10 mouse cellular contexts compared by ENCODE assay signal in genomic region chr1:131074524-131074938, GRCm38 (mm10). TPM values are rescaled to one million over a fixed set of nuclear protein-coding genes. Genes with fewer than 3 reads are reported as not detected.
A peak's percentile ranks its signal among the peaks of the same experiment; 100 is the strongest.
DNase-seq lines count a peak whose midpoint lies in the region; ATAC-seq and TF ChIP-seq lines count a peak whose summit lies in the region.
"Had no signal": no experiment of that assay in that cellular context is flagged by ENCODE, and none has a peak within 500 bp of the region (broad histone marks: within the 10 kb centered on the region; RNA-seq: fewer than 3 reads in every experiment).

No protein-coding gene starts in this region.

- H3K4me1 ChIP-seq in stomach, embryonic 14.5 days (ENCODE audit: control insufficient read depth, insufficient read depth, low read length), result peaks cover 43% of the 10 kb centered on the region
- H3K4me1 ChIP-seq in stomach, postnatal 0 days (replicated peaks; ENCODE audit: control insufficient read depth, insufficient read depth), result peaks cover 8% of the 10 kb centered on the region; the same call in 1 of the 2 replicates
- H3K4me1 ChIP-seq in liver, embryonic 12.5 days, result peaks cover 80% of the 10 kb centered on the region

- no peaks in the 10 kb centered on the region for H3K9me3 ChIP-seq in stomach, embryonic 14.5 days (ENCODE audit: control insufficient read depth, low read depth, low read length)
- H3K9me3 ChIP-seq in stomach, postnatal 0 days (ENCODE audit: control insufficient read depth, low read length), result no peaks in the 10 kb centered on the region
- H3K9me3 ChIP-seq in liver, embryonic 12.5 days (replicated peaks), result no peaks in the 10 kb centered on the region

- 56% methylated on average over 8 of the region's 8 CpGs for WGBS in stomach, embryonic 14.5 days
- WGBS in stomach, postnatal 0 days, result 54% methylated on average over 8 of the region's 8 CpGs
- 31% methylated on average over 8 of the region's 8 CpGs for WGBS in liver, embryonic 12.5 days (ENCODE audit: insufficient replicate concordance)

- DNase-seq in adrenal gland, postnatal 14 days, result peak; percentile 52
- no peak for DNase-seq in adrenal gland, adult 8-10 months
- DNase-seq in stomach, postnatal 0 days (ENCODE audit: low spot score), result no peak
- peak; percentile 90 for DNase-seq in telencephalon, adult 2 months (ENCODE audit: low read depth, low spot score)
- no peak for DNase-seq in cerebellum, adult 9-10 months
- DNase-seq in gastrocnemius, adult 18-20 months (ENCODE audit: low spot score), result no peak

- no peak for TF ChIP-seq CTCF in stomach, postnatal 0 days (IDR thresholded peaks at IDR 0.05; ENCODE audit: low read depth)

- H3K27ac ChIP-seq in stomach, embryonic 14.5 days (ENCODE audit: low read length), result no peak overlapping the region
- H3K27ac ChIP-seq in stomach, postnatal 0 days (replicated peaks), result no peak overlapping the region
- peak overlapping the region; percentile 8; the same call in 1 of the 2 replicates for H3K27ac ChIP-seq in liver, embryonic 12.5 days
- H3K27ac ChIP-seq: kidney, postnatal 0 days had no signal

- peak; percentile 34; the same call in 1 of the 2 replicates for ATAC-seq in stomach, embryonic 14.5 days (ENCODE audit: insufficient number of reproducible peaks, insufficient read depth, low FRiP score, low read depth)
- no peak for ATAC-seq in stomach, postnatal 0 days (ENCODE audit: low FRiP score, low TSS enrichment)
- peak; percentile 38 for ATAC-seq in liver, embryonic 12.5 days

- no peak overlapping the region for H3K4me3 ChIP-seq in stomach, embryonic 14.5 days (ENCODE audit: low read depth, low read length)
- H3K4me3 ChIP-seq in stomach, postnatal 0 days (ENCODE audit: low read depth, low read length), result no peak overlapping the region
- H3K4me3 ChIP-seq in liver, embryonic 12.5 days, result no peak overlapping the region

- no peak overlapping the region for H3K4me2 ChIP-seq in stomach, embryonic 14.5 days (replicated peaks; ENCODE audit: low read depth, low read length)
- no peak overlapping the region for H3K4me2 ChIP-seq in stomach, postnatal 0 days (replicated peaks; ENCODE audit: low read depth)
- H3K4me2 ChIP-seq in liver, embryonic 12.5 days, result peak overlapping the region; percentile 38

- no peak for TF ChIP-seq EP300 in stomach, postnatal 0 days (optimal IDR thresholded peaks at IDR 0.05)

- no peaks in the 10 kb centered on the region for H3K36me3 ChIP-seq in stomach, embryonic 14.5 days (ENCODE audit: control insufficient read depth, insufficient read depth, low read length)
- H3K36me3 ChIP-seq in stomach, postnatal 0 days (ENCODE audit: control insufficient read depth, insufficient read depth, low read length), result no peaks in the 10 kb centered on the region
- H3K36me3 ChIP-seq in liver, embryonic 12.5 days, result no peaks in the 10 kb centered on the region

- H3K27me3 ChIP-seq in stomach, embryonic 14.5 days (ENCODE audit: control insufficient read depth, insufficient read depth, low read length), result no peaks in the 10 kb centered on the region
- no peaks in the 10 kb centered on the region for H3K27me3 ChIP-seq in stomach, postnatal 0 days (ENCODE audit: control insufficient read depth, insufficient read depth, low read length)
- H3K27me3 ChIP-seq in liver, embryonic 12.5 days (replicated peaks), result no peaks in the 10 kb centered on the region

- H3K9ac ChIP-seq in stomach, embryonic 14.5 days (replicated peaks; ENCODE audit: low read depth, low read length), result no peak overlapping the region
- H3K9ac ChIP-seq in stomach, postnatal 0 days (ENCODE audit: low read length), result no peak overlapping the region
- no peak overlapping the region for H3K9ac ChIP-seq in liver, embryonic 12.5 days

RNA-seq across cellular contexts. Expression of gene Mapkapk2, which starts 23.1 kb away (rescaled TPM):
- 159 and 180 TPM in 2 replicates for total RNA-seq in adrenal gland, postnatal 14 days (2021)
- 100 to 1,000 TPM; 155 to 174 (median 159) TPM for total RNA-seq in adrenal gland, adult 8-10 months (2022)
- 56.5 and 68.4 TPM in 2 replicates for polyA plus RNA-seq in stomach, embryonic 14.5 days (2014; fragmentation: Nextera tagmentation; extraction: Ambion mirVana)
- 34.6 and 35.4 TPM in 2 replicates for polyA plus RNA-seq in stomach, postnatal 0 days (2015; fragmentation: Nextera tagmentation; extraction: Ambion mirVana)
- polyA plus RNA-seq in liver, embryonic 12.5 days (2016; fragmentation: Nextera tagmentation; extraction: Ambion mirVana), result 25.7 and 27.0 TPM in 2 replicates
- total RNA-seq in gastrocnemius, adult 18-20 months (2021), result 100 to 1,000 TPM; 217 to 250 TPM

RNA-seq across cellular contexts. Expression of gene Il10, which starts 54.9 kb away (rescaled TPM):
- 0.38 TPM in 1 of 2 replicates, not detected in the other for total RNA-seq in adrenal gland, postnatal 14 days (2021)
- total RNA-seq in adrenal gland, adult 8-10 months (2022), result under 1 TPM in 1 of 4 experiments, not detected in 3; 0.30 TPM
- polyA plus RNA-seq in stomach, embryonic 14.5 days (2014; fragmentation: Nextera tagmentation; extraction: Ambion mirVana), result 0.20 and 0.38 TPM in 2 replicates
- not detected in 2 replicates for polyA plus RNA-seq in stomach, postnatal 0 days (2015; fragmentation: Nextera tagmentation; extraction: Ambion mirVana)
- not detected in 2 replicates for polyA plus RNA-seq in liver, embryonic 12.5 days (2016; fragmentation: Nextera tagmentation; extraction: Ambion mirVana)
- total RNA-seq in gastrocnemius, adult 18-20 months (2021), result not detected
- total RNA-seq: adrenal gland, postnatal 36 days had no signal

Comparison
In these comparisons a context has a peak if more than half of its experiments do, and no peak if none do; other contexts are left out.
1. DNase-seq: peak in adrenal gland, postnatal 14 days (single experiment) and telencephalon, adult 2 months (single experiment); none in adrenal gland, adult 8-10 months (single experiment), stomach, postnatal 0 days (single experiment), cerebellum, adult 9-10 months (single experiment) and gastrocnemius, adult 18-20 months (single experiment).